Mouse (Mus musculus) intestine, embryonic 15.5 days (tissue): ENCODE results near the gene Gusb. TPM values are rescaled to one million over a fixed set of nuclear protein-coding genes. Genes with fewer than 3 reads are reported as not detected.

ENCODE experiments used
- polyA plus RNA-seq: library from polyadenylated mRNA; unstranded; fragments of >200 nt; fragmentation: Nextera tagmentation; extraction: Ambion mirVana; gene quantifications from 2 replicates; pipeline ENCODE4 v1.2.1, GENCODE M21; 2015

Gene Gusb
- polyA plus RNA-seq, 1 experiment from 2014 or later, result 88.8 TPM

Other genes with a start within 250 kb of the Gusb start
- 50.4 and 56.5 TPM in 2 replicates for gene Psph, start 215.6 kb downstream of the Gusb start, polyA plus RNA-seq
- gene Sumf2, start 156.1 kb downstream of the Gusb start, polyA plus RNA-seq, result 36.0 and 48.1 TPM in 2 replicates
- gene Chchd2, start 115.6 kb downstream of the Gusb start, polyA plus RNA-seq, result 990 and 1,082 TPM in 2 replicates
- 2.4 and 3.2 TPM in 2 replicates for gene Zbed5, start 107.3 kb downstream of the Gusb start, polyA plus RNA-seq
- 0.08 and 0.16 TPM in 2 replicates for gene Phkg1, start 104.5 kb downstream of the Gusb start, polyA plus RNA-seq
- gene Nupr1l, start 94.5 kb downstream of the Gusb start, polyA plus RNA-seq, result 1.8 and 1.9 TPM in 2 replicates
- 26.5 and 30.9 TPM in 2 replicates for gene Vkorc1l1, start 61.1 kb downstream of the Gusb start, polyA plus RNA-seq
- 51.4 and 65.0 TPM in 2 replicates for gene Asl, start 26.2 kb upstream of the Gusb start, polyA plus RNA-seq
- 34.1 and 38.7 TPM in 2 replicates for gene Crcp, start 26.2 kb upstream of the Gusb start, polyA plus RNA-seq
- 53.4 and 59.8 TPM in 2 replicates for gene Tpst1, start 70.3 kb upstream of the Gusb start, polyA plus RNA-seq
- 3.8 and 3.9 TPM in 2 replicates for gene Kctd7, start 141.8 kb upstream of the Gusb start, polyA plus RNA-seq
- 22.3 and 26.8 TPM in 2 replicates for gene Rabgef1, start 168.7 kb upstream of the Gusb start, polyA plus RNA-seq
- gene Tmem248, start 214.0 kb upstream of the Gusb start, polyA plus RNA-seq, result 38.9 and 40.2 TPM in 2 replicates